Mouse (Mus musculus) large intestine, adult 2 months (tissue): Measurements from ENCODE around the gene Klhl36. TPM values are rescaled to one million over a fixed set of nuclear protein-coding genes. Genes with fewer than 3 reads are reported as not detected.
"Not testable (repeated sequence)": the region's sequence is repeated elsewhere in the genome, so short reads cannot be mapped to it uniquely, and the experiment has no call there.

Source experiments
- DNase-seq: peaks from one replicate; pipeline ENCODE4 v3.0.0-alpha.2; 2012; ENCODE audit warnings: low read depth, low spot score
- WGBS: fragments of 180-500 bp; shearing (Covaris S2); methylation state at CpG from one replicate; pipeline ENCODE4 v1.1.7; 2018; 5-methylcytosine and 5-hydroxymethylcytosine counted together
- polyA plus RNA-seq: library from polyadenylated mRNA; depleted of rRNA; stranded (reverse); fragments of >200 nt; gene quantifications from 2 replicates; pipeline ENCODE4 v1.2.3, GENCODE M21; 2012

Klhl36 gene
- polyA plus RNA-seq, 1 experiment = 7.5 TPM

DNA sequence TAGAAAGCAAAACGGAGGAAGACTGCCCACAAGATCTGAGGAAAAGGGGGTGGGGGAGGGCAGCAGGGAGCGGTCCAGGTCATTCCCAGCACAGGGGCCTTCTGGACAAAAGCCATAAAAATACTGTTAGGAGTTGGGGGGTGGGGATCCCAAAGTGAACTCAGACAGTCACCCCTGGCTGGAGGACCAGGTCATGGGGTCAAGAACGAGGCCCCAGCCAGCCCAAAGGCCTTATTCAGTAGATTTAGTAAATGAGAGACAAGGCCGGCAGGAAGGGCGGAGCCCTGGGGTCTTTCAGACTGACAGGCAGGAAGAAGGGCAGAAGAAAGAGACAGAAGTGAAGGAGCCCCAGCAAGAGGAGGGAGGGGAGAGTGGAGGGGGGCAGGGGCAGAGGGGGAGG is 29.1 kb upstream of the Klhl36 start:
- no peak for DNase-seq
- WGBS = 59% methylated on average over 5 of the region's 5 CpGs

DNA sequence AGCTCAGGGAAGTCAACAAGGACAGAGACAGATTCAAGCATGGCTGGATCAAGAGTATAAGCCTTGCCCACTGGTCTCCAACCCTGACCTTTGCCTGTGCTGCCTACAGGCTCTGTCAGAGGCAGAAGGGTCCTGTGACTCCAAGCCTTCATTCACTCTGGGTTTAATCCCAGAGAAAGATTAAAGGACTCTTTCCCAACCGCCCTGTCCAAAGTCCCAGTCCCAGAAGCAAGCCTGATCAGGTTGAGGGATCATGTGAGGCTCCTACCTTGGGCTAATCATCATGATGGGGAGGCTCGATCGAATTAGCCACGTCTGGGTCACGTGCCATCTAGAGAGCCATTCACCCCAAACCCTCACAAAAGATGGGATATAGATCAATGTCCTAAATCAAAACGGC is 27.4 kb upstream of the Klhl36 start:
- no peak for DNase-seq
- 76% methylated on average over 6 of the region's 6 CpGs for WGBS

- WGBS = 79% methylated on average over 5 of the region's 5 CpGs
These were observed 26.8 kb upstream of the Klhl36 start for GRCm38 (mm10) chr8:119835270-119835669.

GRCm38 (mm10) chr8:119836831-119837230 is 25.2 kb upstream of the Klhl36 start:
- DNase-seq = no peak
- WGBS = 83% methylated on average over 4 of the region's 4 CpGs

More at GRCm38 (mm10) chr8:119835270-119835669, 26.8 kb upstream of the Klhl36 start:
- DNase-seq = no peak

DNA sequence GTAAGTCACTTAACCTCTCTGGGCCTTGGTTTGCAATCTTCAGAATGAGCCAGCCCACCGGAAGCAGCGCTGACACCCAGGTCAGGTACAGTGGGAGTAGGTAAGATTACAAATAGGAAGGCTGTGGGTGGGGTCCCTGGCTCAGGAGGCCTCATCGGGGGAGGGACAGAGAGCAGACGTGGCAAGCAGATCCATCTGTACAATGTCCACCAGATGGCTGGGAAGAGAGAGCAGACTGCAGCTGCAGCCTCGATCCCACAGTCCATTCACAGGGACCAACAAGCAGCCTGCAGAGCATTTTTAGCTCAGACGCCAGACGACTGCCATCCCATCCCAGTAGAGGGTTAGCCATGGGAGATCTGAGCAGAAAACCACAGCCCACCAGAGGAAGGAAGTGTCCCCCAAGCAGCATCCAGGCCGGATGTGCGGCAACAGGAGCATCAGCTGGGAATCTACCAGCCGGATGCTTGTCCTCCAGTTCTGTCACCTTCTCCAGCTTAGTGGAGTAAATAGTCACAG is 24.5 kb upstream of the Klhl36 start:
- WGBS = 36% methylated on average over 10 of the region's 10 CpGs
- no peak for DNase-seq

DNA sequence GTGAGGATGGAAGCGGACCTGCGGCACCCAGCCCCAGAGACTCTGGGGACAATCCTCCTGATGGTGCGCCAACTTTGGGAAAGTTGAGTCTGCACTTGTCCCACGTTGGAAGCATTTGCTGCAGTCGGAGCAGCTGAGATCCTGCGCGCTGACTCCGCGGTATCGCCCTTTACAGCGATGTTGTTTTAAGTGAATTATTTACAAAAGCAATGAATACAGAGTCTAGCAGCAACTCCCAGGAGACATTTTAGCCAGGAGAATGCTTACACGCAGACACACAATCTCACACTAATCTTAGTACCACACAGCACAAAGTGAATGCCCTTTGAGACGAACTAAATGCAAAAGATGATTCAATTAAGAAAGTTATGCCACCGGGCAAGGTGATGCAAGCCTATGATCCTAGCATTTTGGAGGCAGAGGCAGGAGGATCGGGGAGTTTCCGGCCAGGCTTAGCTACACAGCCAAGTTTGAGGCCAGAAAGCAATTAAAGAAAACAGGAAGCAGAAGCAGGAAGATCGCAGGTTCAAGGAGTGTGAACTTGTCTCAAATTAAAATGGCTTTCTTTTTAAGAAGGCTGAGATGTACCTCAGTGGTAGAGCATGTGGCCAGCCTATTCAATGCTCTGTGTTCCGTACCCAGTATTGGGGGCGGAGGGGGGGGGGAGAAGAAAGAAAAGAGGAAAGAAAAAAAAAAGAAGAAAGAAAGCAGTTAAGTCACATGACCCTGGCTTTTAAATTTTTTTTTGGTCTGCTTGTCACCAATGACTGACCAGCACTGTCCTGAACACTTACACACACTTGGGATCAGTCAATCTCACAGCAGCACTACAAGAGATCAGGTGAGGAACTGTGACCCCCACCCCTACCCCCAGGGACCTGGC is 23.7 kb upstream of the Klhl36 start:
- DNase-seq = no peak
- 23% methylated on average over 19 of the region's 19 CpGs for WGBS

- WGBS = 36% methylated on average over 4 of the region's 4 CpGs
- DNase-seq = no peak
These were observed 23.1 kb upstream of the Klhl36 start for GRCm38 (mm10) chr8:119838983-119839340.

DNA sequence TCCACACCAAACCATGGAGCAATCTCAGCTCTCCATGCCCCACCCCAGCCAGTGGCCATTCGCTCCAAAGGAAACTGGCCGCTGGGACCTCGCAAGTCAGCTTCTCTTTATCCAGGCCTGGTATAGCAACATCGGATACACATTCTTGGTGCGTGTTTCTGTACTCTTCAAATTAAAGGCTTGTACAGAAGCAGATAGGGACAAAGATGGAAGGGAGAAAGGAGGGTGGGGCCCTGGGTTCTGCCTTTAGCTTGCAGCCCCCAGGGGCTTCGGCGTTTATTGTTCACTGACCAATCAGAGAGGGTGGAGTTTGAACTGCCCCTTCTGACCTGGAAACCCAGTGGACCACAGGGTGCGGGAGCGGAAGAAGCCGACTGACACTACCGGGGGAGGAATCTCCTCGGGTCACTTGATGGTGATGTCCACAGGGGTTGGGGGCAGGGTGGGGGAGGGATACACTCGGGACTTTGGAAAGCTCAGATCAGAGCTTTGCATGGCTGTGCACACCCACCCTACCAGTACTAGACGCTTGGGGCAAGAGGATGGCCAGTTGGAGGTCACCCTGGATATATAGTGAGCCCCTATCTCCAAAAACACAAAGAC is 22.5 kb upstream of the Klhl36 start:
- WGBS = 8% methylated on average over 14 of the region's 14 CpGs
- DNase-seq = no peak

GRCm38 (mm10) chr8:119840275-119840808 is 21.7 kb upstream of the Klhl36 start, which contains the start of gene Cotl1:
Cotl1 (minus strand) TSS chr8:119840544.
- under 1% methylated on average over 56 of the region's 57 CpGs for WGBS

GRCm38 (mm10) chr8:119840905-119841411 is 21.1 kb upstream of the Klhl36 start:
- peak; percentile 47 for DNase-seq
- 14% methylated on average over 8 of the region's 8 CpGs for WGBS

More at GRCm38 (mm10) chr8:119840275-119840808, 21.7 kb upstream of the Klhl36 start, which contains the start of gene Cotl1:
- peak; percentile 80 for DNase-seq

DNA sequence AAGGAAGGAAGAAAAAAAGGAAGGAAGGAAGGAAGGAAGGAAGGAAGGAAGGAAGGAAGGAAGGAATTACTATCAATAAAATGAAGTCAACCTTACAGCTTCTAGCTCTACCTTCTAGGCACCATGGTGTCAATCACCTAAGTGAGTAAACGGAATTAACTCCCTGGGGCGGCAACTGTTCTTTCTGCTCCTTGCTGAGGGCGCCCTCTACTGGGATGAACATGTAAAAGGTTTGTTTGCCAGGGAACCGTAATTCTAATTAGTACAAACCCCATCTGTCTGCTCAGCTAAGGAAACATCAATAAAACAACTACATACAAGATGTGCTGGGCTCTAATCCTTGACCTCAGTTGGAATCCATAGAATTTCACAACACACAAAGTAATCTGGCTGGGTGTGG is 18.6 kb upstream of the Klhl36 start:
- 2% methylated on average over 4 of the region's 4 CpGs for WGBS
- DNase-seq = peak; percentile 63

- no peak for DNase-seq
- 11% methylated on average over 8 of the region's 8 CpGs for WGBS
These were observed 17.5 kb upstream of the Klhl36 start for GRCm38 (mm10) chr8:119844577-119844976.

- DNase-seq = not testable (repeated sequence)
- 80% methylated on average over 7 of the region's 7 CpGs for WGBS
These were observed 16.3 kb upstream of the Klhl36 start for GRCm38 (mm10) chr8:119845741-119846140.

DNA sequence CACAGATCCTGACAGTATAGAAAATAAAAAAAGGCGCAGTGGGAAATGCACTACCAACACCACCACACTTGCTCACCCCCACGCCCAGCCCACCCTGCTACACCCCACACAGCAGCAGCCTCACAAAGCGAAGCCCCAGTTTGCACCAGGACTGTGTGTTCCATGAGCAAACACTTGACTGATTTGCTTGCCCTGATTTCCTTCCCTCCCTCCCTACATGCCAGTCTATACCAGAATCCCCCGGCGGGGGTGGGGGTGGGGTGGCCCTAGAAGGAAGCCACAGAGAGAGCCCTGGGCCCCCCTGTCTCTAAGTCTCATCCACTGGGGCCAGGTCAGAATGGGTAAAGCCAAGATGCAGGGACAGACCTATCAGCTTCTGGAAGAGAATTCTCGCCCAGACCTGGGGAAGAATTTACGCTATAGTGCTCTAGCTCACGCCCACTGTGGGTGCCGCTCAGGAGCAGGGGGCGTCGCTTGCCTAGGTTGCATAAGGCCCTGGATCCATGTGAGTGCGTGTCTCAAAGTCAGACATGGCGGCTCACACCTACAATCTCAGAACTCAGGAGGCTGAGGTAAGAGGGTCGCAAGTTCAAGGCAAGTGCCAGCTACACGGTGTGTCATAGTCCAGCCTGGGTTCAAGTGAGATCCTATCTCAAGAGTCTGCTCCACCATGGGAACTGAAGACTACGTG is 14.7 kb upstream of the Klhl36 start:
- whole genome bisulfite sequencing = 81% methylated on average over 16 of the region's 16 CpGs
- no peak for DNase-seq

DNA sequence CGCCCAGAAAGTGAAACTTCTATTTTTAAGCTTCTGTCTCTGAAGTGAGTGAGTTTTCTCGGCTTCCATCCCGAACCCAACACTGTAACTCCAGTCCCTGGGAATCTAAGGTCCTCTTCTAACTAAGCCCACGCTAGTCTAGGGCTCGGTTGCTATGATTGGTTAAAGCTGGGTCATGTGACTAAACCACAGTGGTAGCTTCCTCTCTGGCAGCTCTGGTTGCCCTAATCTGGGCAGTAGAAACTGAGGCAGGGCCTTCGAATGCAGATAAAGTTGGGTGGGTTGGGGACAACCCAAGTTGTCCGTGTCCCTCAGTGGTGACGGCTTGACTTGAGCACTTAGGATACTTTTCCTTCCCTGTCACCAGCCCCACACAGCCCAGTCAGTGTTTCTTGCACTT is 8.5 kb upstream of the Klhl36 start:
- 88% methylated on average over 8 of the region's 8 CpGs for WGBS
- no peak for DNase-seq

GRCm38 (mm10) chr8:119854035-119854434 is 8.0 kb upstream of the Klhl36 start:
- 76% methylated on average over 5 of the region's 5 CpGs for WGBS
- DNase-seq = no peak

DNA sequence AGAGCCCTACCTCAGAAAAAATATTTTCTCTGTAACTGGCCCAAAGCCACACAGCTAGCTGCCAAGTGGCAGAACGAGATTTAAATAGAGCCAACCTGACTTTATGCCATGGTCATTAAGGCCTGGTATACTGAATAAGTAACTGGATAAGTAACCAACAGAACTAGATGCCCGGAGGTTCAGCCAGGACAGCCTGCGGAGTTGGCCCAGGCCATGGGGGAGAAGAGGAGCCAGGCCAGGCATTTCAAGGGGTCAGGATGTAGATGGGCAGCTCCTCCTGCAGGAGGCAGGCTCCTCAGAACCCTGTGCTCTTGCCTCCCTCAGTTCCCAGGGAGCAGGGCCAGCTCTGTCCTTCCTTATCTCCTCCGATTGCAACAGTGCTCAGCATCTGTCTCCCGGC is 6.4 kb upstream of the Klhl36 start:
- DNase-seq = no peak
- 51% methylated on average over 5 of the region's 5 CpGs for WGBS

- no peak for DNase-seq
- 40% methylated on average over 6 of the region's 6 CpGs for WGBS
These were observed 4.3 kb upstream of the Klhl36 start for GRCm38 (mm10) chr8:119857767-119858166.

DNA sequence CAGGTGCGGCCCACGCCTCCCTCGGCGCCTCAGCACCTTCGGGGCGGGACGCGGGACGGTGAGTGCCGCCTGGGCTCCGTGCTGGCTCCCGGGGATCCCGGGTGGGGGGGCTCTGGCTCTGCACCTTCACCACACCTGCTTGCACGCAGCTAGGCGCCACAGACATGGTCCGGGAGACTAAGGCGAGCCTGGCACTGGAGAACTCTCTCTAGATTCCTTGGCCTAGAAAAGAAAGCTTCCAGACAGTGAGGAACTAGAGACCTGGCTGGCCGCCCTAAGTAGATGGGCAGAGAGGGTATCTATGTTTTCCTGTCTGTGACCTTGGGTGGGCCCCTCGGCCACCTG is 296 bp downstream of the Klhl36 start:
- no peak for DNase-seq
- WGBS = 2% methylated on average over 19 of the region's 19 CpGs

- WGBS = 40% methylated on average over 6 of the region's 6 CpGs
These were observed 683 bp downstream of the Klhl36 start for GRCm38 (mm10) chr8:119862749-119863148.

More at GRCm38 (mm10) chr8:119862749-119863148, 683 bp downstream of the Klhl36 start:
- no peak for DNase-seq
